Mouse (Mus musculus): ENCODE measurements around the gene Vmn2r29. TPM values are rescaled to one million over a fixed set of nuclear protein-coding genes. Genes with fewer than 3 reads are reported as not detected.
"Not testable (repeated sequence)": the region's sequence is repeated elsewhere in the genome, so short reads cannot be mapped to it uniquely, and the experiment has no call there.

Gene Vmn2r29
- total RNA-seq (2012; rRNA removed), result not detected in 2 replicates
- total RNA-seq (2014; rRNA removed), result not detected in 2 replicates
- polyA plus RNA-seq (2012; ENCODE audit: insufficient read length, low read depth), result not detected in 2 replicates

GRCm38 (mm10) chr7:7247228-7247627, at the start of gene Vmn2r29:
TSS of gene Vmn2r29 (minus strand) at chr7:7247328.
- H3K27ac ChIP-seq (ENCODE audit: insufficient read depth, low read depth); dilution Hi-C loops (cut with MboI; ENCODE audit: extremely low pct_ligation_motif_present, extremely low pct_unique_long_range_greater_than_20kb, low sequenced_read_pairs); H3K4me2 ChIP-seq (ENCODE audit: insufficient read depth, low read depth, poor library complexity, severe bottlenecking); DNase-seq (ENCODE audit: extremely low read depth); in situ Hi-C loops (cut with MboI; ENCODE audit: low pct_ligation_motif_present, low pct_unique_long_range_greater_than_20kb, low sequenced_read_pairs); H3K79me2 ChIP-seq (replicated peaks; ENCODE audit: control insufficient read depth, extremely low read depth, insufficient read depth, poor library complexity, severe bottlenecking); H3K4me3 ChIP-seq (replicated peaks in 1 of 3; ENCODE audit: low read depth in 2 of 3, low read length in 2 of 3, poor library complexity in 1 of 3); H3K9ac ChIP-seq (ENCODE audit: insufficient read depth, low read depth); H3K36me3 ChIP-seq (replicated peaks in 1 of 2; ENCODE audit: control insufficient read depth in 1 of 2, insufficient read depth in 1 of 2, low read length in 1 of 2); H3K9me3 ChIP-seq (replicated peaks; ENCODE audit: low read length); H3K27me3 ChIP-seq (replicated peaks); H3K4me1 ChIP-seq (ENCODE audit: control insufficient read depth in 1 of 2, insufficient read depth in 2 of 2): not testable (repeated sequence)

GRCm38 (mm10) chr7:7295595-7295994, 48.5 kb upstream of the Vmn2r29 start:
- no peak overlapping the region for H3K9ac ChIP-seq (ENCODE audit: insufficient read depth, low read depth)

GRCm38 (mm10) chr7:7281383-7281782, 34.3 kb upstream of the Vmn2r29 start:
- 0 out of 2 replicates have a peak overlapping the region, but pooled peaks have one; percentile 4 for H3K4me2 ChIP-seq (ENCODE audit: insufficient read depth, low read depth, poor library complexity, severe bottlenecking)
- no peaks in the 10 kb centered on the region for H3K27me3 ChIP-seq (replicated peaks)
- H3K9ac ChIP-seq (ENCODE audit: insufficient read depth, low read depth), result no peak overlapping the region
- H3K9me3 ChIP-seq (replicated peaks; ENCODE audit: low read length), result peaks cover 5% of the 10 kb centered on the region
- peaks cover 4 to 21% of the 10 kb centered on the region in 2 experiments; a peak in 3 of 4 replicates for H3K4me1 ChIP-seq (ENCODE audit: control insufficient read depth in 1 of 2, insufficient read depth in 2 of 2)
- in situ Hi-C loops (cut with MboI; ENCODE audit: low pct_ligation_motif_present, low pct_unique_long_range_greater_than_20kb, low sequenced_read_pairs) (loop anchor here (10.0 to 25.0 kb wide), 2 partner anchors 337 to 894 kb away; partner anchors contain the start of genes Smim17 and Zfp28), dilution Hi-C loops (cut with MboI; ENCODE audit: extremely low pct_ligation_motif_present, extremely low pct_unique_long_range_greater_than_20kb, low sequenced_read_pairs) (no loop called here)
- no peaks in the 10 kb centered on the region for H3K79me2 ChIP-seq (replicated peaks; ENCODE audit: control insufficient read depth, extremely low read depth, insufficient read depth, poor library complexity, severe bottlenecking)
- peaks cover 18 to 28% of the 10 kb centered on the region in 2 experiments for H3K36me3 ChIP-seq (replicated peaks in 1 of 2; ENCODE audit: control insufficient read depth in 1 of 2, insufficient read depth in 1 of 2, low read length in 1 of 2)
- no peak overlapping the region for H3K4me3 ChIP-seq (replicated peaks in 1 of 3; ENCODE audit: low read depth in 2 of 3, low read length in 2 of 3, poor library complexity in 1 of 3)
- no peak overlapping the region for H3K27ac ChIP-seq (ENCODE audit: insufficient read depth, low read depth)
- TF ChIP-seq NRF1 (IDR thresholded peaks at IDR 0.05; ENCODE audit: low read depth, low read length) (no peak), HCFC1 (IDR thresholded peaks at IDR 0.05; ENCODE audit: low read depth, low read length) (no peak; the same call in 1 of the 2 replicates), MAX (IDR thresholded peaks at IDR 0.05; ENCODE audit: low read length) (0 out of 2 replicates have a peak, but pooled peaks have one; percentile 30), IRF4 (IDR thresholded peaks at IDR 0.05; ENCODE audit: low read depth, low read length) (peak; percentile 90), POLR2A (IDR thresholded peaks at IDR 0.05; ENCODE audit: low read depth, low read length) (no peak), BHLHE40 (IDR thresholded peaks at IDR 0.05; ENCODE audit: low read depth, low read length) (peak; percentile 68), MAFK (IDR thresholded peaks at IDR 0.05; ENCODE audit: insufficient replicate concordance, low read length) (no peak), RCOR1 (conservative IDR thresholded peaks at IDR 0.05; ENCODE audit: low read depth, low read length) (peak; percentile 48; the same call in 1 of the 2 replicates), CTCF (conservative IDR thresholded peaks at IDR 0.05 in 1 of 2, IDR thresholded peaks at IDR 0.05 in 1 of 2; ENCODE audit: low read depth in 2 of 2, low read length in 2 of 2) (no peak), JUN (IDR thresholded peaks at IDR 0.05; ENCODE audit: insufficient read depth, low read depth, low read length) (peak; percentile 8; the same call in 1 of the 2 replicates), ELF1 (IDR thresholded peaks at IDR 0.05; ENCODE audit: low read depth, low read length) (0 out of 2 replicates have a peak, but pooled peaks have one; percentile 23), TCF12 (IDR thresholded peaks at IDR 0.05; ENCODE audit: low read depth, low read length) (peak; percentile 33; the same call in 1 of the 2 replicates), CHD2 (IDR thresholded peaks at IDR 0.05; ENCODE audit: low read length) (no peak), ETS1 (conservative IDR thresholded peaks at IDR 0.05; ENCODE audit: low read depth, low read length) (peak; percentile 45; the same call in 1 of the 2 replicates), JUND (conservative IDR thresholded peaks at IDR 0.05; ENCODE audit: low read depth, low read length) (no peak), ZNF384 (IDR thresholded peaks at IDR 0.05; ENCODE audit: low read depth, low read length) (no peak), EP300 (IDR thresholded peaks at IDR 0.05; ENCODE audit: low read length) (peak; percentile 91)
- DNase-seq (ENCODE audit: extremely low read depth), result peak; percentile 63

More at GRCm38 (mm10) chr7:7295595-7295994, 48.5 kb upstream of the Vmn2r29 start:
- in situ Hi-C loops (cut with MboI; ENCODE audit: low pct_ligation_motif_present, low pct_unique_long_range_greater_than_20kb, low sequenced_read_pairs), result loop anchor here (10.0 to 25.0 kb wide), 3 partner anchors 91 to 908 kb away; partner anchors contain the start of genes Smim17, Zfp28 and Zfp772
- Histone ChIP-seq H3K4me2 (ENCODE audit: insufficient read depth, low read depth, poor library complexity, severe bottlenecking) (no peak overlapping the region), H3K27me3 (replicated peaks) (peaks cover under 1% of the 10 kb centered on the region), H3K79me2 (replicated peaks; ENCODE audit: control insufficient read depth, extremely low read depth, insufficient read depth, poor library complexity, severe bottlenecking) (no peaks in the 10 kb centered on the region), H3K36me3 (replicated peaks in 1 of 2; ENCODE audit: control insufficient read depth in 1 of 2, insufficient read depth in 1 of 2, low read length in 1 of 2) (peaks cover 20 to 41% of the 10 kb centered on the region in 2 experiments), H3K9me3 (replicated peaks; ENCODE audit: low read length) (no peaks in the 10 kb centered on the region), H3K4me1 (ENCODE audit: control insufficient read depth in 1 of 2, insufficient read depth in 2 of 2) (peaks cover 3 to 11% of the 10 kb centered on the region in 2 experiments; a peak in 3 of 4 replicates), H3K4me3 (replicated peaks in 1 of 3; ENCODE audit: low read depth in 2 of 3, low read length in 2 of 3, poor library complexity in 1 of 3) (no peak overlapping the region), H3K27ac (ENCODE audit: insufficient read depth, low read depth) (no peak overlapping the region)
- DNase-seq (ENCODE audit: extremely low read depth), result peak; percentile 68
- peak; percentile 21 to 81; a peak in 3 of 4 replicates for TF ChIP-seq CTCF (conservative IDR thresholded peaks at IDR 0.05 in 1 of 2, IDR thresholded peaks at IDR 0.05 in 1 of 2; ENCODE audit: low read depth in 2 of 2, low read length in 2 of 2)
- no peak for TF ChIP-seq HCFC1 (IDR thresholded peaks at IDR 0.05; ENCODE audit: low read depth, low read length)
- TF ChIP-seq RAD21 (IDR thresholded peaks at IDR 0.05; ENCODE audit: low read depth, low read length), result peak; percentile 83
- TF ChIP-seq SMC3 (IDR thresholded peaks at IDR 0.05; ENCODE audit: low read depth, low read length), result peak; percentile 48
- dilution Hi-C loops (cut with MboI; ENCODE audit: extremely low pct_ligation_motif_present, extremely low pct_unique_long_range_greater_than_20kb, low sequenced_read_pairs), result no loop called here

Data from CH12.LX (cell line).